Mouse (Mus musculus) cerebellum, adult 11-12 months (tissue): ENCODE measurements around the gene C330007P06Rik.
"Not testable (repeated sequence)": the region's sequence is repeated elsewhere in the genome, so short reads cannot be mapped to it uniquely, and the experiment has no call there.

Source experiments
- DNase-seq: peaks from one replicate; pipeline ENCODE4 v3.0.0; 2022

Gene C330007P06Rik

GRCm38 (mm10) chrX:36873765-36874164, at the start of gene C330007P06Rik, which contains the start of gene Ube2a:
Gene C330007P06Rik, minus strand, starts transcription at chrX:36874111.
Gene Ube2a, plus strand, starts transcription at chrX:36873900.
- no peak for DNase-seq

- DNase-seq = no peak
These were observed 47.4 kb upstream of the C330007P06Rik start for GRCm38 (mm10) chrX:36921346-36921745.

- DNase-seq = no peak
These were observed 43.8 kb upstream of the C330007P06Rik start for GRCm38 (mm10) chrX:36917749-36918148.

- DNase-seq = peak; percentile 17
These were observed 37.4 kb upstream of the C330007P06Rik start for GRCm38 (mm10) chrX:36911343-36911742.

GRCm38 (mm10) chrX:36906539-36906938, 32.6 kb upstream of the C330007P06Rik start:
- no peak for DNase-seq

GRCm38 (mm10) chrX:36903115-36903768, 29.3 kb upstream of the C330007P06Rik start:
- peak; percentile 93 for DNase-seq

- DNase-seq = peak; percentile 45
These were observed 28.6 kb upstream of the C330007P06Rik start, which contains the start of gene Nkrf for GRCm38 (mm10) chrX:36902321-36903114. Gene Nkrf, minus strand, starts transcription at chrX:36902899.

GRCm38 (mm10) chrX:36901655-36902054, 27.7 kb upstream of the C330007P06Rik start:
- DNase-seq = no peak

- not testable (repeated sequence) for DNase-seq
These were observed 25.0 kb upstream of the C330007P06Rik start for GRCm38 (mm10) chrX:36898931-36899330.

GRCm38 (mm10) chrX:36884719-36885118, 10.8 kb upstream of the C330007P06Rik start:
- no peak for DNase-seq

- peak; percentile 8 for DNase-seq
These were observed 805 bp upstream of the C330007P06Rik start for GRCm38 (mm10) chrX:36874704-36875128.

GRCm38 (mm10) chrX:36874178-36874696, 326 bp upstream of the C330007P06Rik start:
- DNase-seq = peak; percentile 85

GRCm38 (mm10) chrX:36870372-36870771, 3.5 kb downstream of the C330007P06Rik start:
- no peak for DNase-seq

- peak; percentile 6 for DNase-seq
These were observed 9.1 kb downstream of the C330007P06Rik start for GRCm38 (mm10) chrX:36864609-36865328.

GRCm38 (mm10) chrX:36863766-36864608, 9.9 kb downstream of the C330007P06Rik start:
- peak; percentile 82 for DNase-seq

GRCm38 (mm10) chrX:36852631-36853030, 21.3 kb downstream of the C330007P06Rik start:
- no peak for DNase-seq

GRCm38 (mm10) chrX:36847152-36847551, 26.8 kb downstream of the C330007P06Rik start:
- no peak for DNase-seq

- no peak for DNase-seq
These were observed 30.4 kb downstream of the C330007P06Rik start for GRCm38 (mm10) chrX:36843346-36843990.

GRCm38 (mm10) chrX:36841698-36842097, 32.2 kb downstream of the C330007P06Rik start:
- DNase-seq = no peak

- DNase-seq = no peak
These were observed 34.5 kb downstream of the C330007P06Rik start for GRCm38 (mm10) chrX:36839391-36839790.

- no peak for DNase-seq
These were observed 36.7 kb downstream of the C330007P06Rik start for GRCm38 (mm10) chrX:36837069-36837676.
